Mouse (Mus musculus) ES-E14 (cell line): ENCODE measurements at regions not wholly inside any gene's neighbourhood (a gene's known extent, or its start where the extent isn't known, plus 50 kb on each side); places are given as distances from the start of the nearest gene placed in this dataset.

Experiments used
- ZC3H11A ChIP-seq: IDR thresholded peaks from 2 replicates; pipeline ENCODE4 v1.6.1; 2012; ENCODE audit warnings: low read depth, mild to moderate bottlenecking, inconsistent platforms, low read length, borderline replicate concordance
- ZNF384 ChIP-seq: IDR thresholded peaks from 2 replicates; pipeline ENCODE4 v1.6.1; 2012; ENCODE audit warnings: low read depth, low read length, inconsistent platforms

- no peak for TF ChIP-seq ZNF384
- no peak for TF ChIP-seq ZC3H11A
Measured at GRCm38 (mm10) chr3:53789706-53790105, 55.2 kb upstream of the Gm10985 start.
